Mouse (Mus musculus) cerebellum, adult 2 months (tissue): ENCODE results near the gene Pdhb.

Source experiments
- CTCF ChIP-seq: fragments of 200-500 bp; IDR thresholded peaks from 2 replicates; pipeline ENCODE4 v1.5.1; 2011; ENCODE audit warnings: low read depth, mild to moderate bottlenecking, control low read depth, low read length, moderate library complexity, borderline replicate concordance; ENCODE audit not compliant: insufficient read depth
- POLR2A ChIP-seq: fragments of 200-500 bp; IDR thresholded peaks from 2 replicates; pipeline ENCODE4 v1.6.1; 2011; ENCODE audit warnings: low read length, control low read depth, borderline replicate concordance; ENCODE audit not compliant: insufficient read depth

DNA sequence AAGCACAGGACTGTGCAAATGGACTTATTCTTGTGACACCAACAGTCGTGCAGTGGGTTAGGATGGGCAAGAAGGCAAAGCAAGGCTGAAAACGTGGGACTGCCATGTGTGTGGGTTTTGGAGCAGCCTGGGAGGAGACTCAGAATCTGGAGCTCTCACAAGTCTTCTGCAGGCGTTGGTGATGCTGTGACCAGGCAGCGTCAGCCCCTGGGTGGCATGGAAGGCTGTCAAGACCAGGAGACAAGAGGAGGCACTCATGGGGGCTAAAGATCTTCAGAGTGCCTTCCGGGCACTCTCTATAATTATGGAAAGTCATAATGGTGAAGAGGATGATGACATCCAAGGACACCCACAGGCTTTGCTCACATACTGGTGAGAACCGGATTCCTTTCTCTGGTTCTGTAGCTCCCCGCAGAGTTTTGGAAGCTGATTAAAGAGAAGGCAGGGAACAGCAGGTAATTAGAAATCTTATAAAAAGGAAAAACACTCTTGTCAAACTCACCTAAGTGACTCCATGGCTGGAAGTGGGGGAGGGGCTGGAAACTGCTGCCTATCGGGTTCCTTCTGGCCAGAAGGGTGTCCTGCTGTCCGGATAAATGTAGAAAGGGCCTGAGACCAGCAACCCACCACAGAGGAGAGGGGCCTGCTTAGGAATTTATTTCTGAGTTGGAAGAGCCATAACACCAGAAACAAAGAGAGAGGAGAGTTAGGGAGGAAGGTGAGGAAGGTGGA, 33.5 kb upstream of the Pdhb start:
- TF ChIP-seq CTCF (no peak), POLR2A (no peak)
